Mouse (Mus musculus) adrenal gland, adult 2 months (tissue): ENCODE data around the gene Atp2b2. TPM values are rescaled to one million over a fixed set of nuclear protein-coding genes. Genes with fewer than 3 reads are reported as not detected.

Experiments used
- DNase-seq: peaks from one replicate; pipeline ENCODE4 v3.0.0; 2021
- polyA plus RNA-seq: library from polyadenylated mRNA; depleted of rRNA; stranded (reverse); fragments of >200 nt; gene quantifications from 2 replicates; pipeline ENCODE4 v1.2.3, GENCODE M21; 2012
- total RNA-seq, 2 experiments: library from RNA; stranded (reverse); gene quantifications; 2 replicates each; pipeline ENCODE4 v1.2.3; 2021

The Atp2b2 gene
- total and polyA plus RNA-seq, 3 experiments: 1.5 to 8.5 (median 3.9) TPM

DNA sequence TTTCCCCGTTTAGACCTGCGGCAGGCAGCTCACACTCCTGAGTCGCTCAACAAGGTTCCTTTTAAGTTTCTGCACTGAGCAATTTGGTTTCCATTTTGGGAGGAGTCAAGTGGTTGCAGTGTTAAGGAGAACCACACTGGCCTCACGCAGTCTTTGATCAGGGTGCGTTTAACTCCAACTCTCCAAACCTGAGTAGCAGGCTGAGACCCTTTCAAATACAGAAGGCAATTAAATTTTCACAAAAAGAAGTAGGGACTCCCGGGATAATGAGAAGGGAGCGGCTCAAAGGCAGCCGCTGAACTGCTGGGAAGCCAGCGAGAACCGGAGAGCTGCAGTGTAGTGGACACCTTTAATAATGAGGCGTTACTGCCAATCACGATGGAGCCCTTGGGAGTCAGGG is 100.1 kb downstream of the Atp2b2 start:
- no peak for DNase-seq

DNA sequence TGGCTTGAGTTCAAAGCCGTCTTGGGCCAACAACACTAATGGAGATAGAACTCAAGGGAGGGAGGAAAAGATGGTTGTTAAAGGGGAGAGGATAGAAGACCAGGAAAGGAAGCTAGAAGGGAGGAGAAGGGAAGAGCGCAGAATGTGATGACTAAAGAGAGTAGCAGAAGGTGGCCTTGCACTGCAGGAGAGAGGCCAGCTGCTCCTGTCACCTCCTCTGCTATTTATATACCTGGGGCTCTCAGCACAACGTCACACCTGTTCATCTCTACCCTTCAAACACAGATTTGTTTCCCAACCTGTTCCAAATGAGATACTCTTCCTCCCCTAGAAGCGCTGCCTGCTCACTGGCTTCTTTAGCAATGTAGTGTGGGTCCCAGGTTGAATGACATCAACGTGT is 101.1 kb downstream of the Atp2b2 start:
- no peak for DNase-seq

DNA sequence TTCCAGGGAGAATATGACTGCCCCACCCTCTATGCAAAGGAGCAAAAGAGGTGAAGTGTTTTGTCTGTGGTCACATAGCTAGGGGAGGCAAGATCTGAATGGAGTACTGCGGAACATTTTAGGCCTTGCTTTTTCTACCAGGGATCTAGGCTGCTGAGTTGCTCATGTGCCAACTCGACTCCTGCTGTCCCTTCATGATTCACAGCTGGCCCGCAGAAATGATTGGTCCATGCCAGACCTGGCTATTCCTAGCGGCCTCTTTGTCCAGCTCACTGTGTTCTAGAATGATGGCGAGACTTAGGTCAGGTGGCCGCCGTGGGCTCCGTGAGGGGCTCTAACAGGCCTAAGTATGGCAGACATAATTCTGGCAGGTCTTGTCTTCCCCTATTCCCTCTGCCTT is 103.0 kb downstream of the Atp2b2 start:
- DNase-seq: no peak

DNA sequence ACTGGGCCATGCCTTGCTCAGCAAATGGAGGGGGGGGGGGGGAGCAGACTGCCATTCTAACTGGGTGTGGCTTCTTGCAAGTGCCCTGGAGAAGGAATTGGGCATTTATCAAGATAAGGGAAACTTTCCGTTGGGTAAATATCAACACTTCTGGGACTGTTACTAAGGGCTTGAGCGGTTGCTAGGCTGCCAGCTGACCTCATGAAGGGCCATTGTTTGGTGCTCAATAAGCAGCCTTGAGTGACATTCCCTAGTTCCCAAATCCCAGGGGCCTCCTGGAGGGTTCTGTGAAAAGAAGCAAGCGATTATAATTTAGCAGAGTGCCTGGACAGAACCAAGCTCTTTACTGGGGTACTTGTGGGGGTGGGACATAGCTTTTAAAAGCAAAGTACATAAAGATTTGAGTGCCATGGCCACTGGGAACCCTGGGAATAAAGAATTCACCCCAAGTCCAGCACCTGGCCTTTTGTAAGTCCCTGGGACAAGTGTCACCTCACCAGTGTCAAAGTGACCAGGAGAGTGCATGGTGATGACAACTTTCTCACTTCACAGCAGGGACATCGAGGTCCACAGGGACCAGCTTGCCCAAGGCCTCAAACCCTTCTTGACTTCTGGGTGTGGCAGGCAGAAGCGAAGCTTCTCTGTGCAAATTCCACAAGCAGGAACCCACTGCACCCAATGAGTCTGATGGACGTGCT is 105.5 kb downstream of the Atp2b2 start:
- no peak for DNase-seq

DNA sequence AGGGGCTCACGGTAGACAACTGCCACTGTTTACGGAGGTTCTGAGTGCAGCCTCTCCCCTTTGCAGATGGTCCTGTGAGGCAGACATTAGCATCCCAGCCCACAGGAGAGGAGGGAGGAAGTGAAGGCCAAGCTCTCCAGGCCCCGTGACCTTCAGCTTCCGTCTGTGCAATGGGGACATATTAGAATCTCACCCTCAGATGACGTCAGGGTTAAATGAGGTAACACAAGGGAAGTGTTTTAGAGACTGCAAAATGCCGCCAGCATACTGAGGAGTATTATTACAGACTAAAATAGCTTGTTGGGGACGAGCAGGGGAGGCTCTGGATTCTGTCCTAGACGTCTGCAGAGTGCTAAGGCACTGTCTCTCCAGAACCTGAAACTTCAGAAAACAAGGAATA is 106.3 kb downstream of the Atp2b2 start:
- no peak for DNase-seq

DNA sequence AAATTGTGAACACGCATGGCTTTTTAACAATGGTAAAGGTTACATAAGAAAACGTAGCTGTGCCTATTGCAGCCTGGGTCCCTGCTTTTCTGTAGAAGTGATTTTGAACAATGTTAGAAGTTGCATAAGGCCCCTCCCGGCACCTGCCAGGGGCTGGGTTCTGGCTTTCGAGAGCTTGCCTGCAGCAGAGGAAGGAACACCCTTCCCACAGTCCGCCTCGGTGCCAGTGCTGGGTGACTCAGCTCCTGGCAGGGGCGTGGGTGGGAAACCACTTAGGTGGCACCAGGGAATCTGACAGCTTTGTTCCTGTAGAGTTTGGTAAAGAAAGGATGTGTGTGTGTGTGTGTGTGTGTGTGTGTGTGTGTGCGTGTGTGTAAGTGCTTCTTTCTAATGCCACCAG is 107.7 kb downstream of the Atp2b2 start:
- DNase-seq: peak; percentile 18

DNA sequence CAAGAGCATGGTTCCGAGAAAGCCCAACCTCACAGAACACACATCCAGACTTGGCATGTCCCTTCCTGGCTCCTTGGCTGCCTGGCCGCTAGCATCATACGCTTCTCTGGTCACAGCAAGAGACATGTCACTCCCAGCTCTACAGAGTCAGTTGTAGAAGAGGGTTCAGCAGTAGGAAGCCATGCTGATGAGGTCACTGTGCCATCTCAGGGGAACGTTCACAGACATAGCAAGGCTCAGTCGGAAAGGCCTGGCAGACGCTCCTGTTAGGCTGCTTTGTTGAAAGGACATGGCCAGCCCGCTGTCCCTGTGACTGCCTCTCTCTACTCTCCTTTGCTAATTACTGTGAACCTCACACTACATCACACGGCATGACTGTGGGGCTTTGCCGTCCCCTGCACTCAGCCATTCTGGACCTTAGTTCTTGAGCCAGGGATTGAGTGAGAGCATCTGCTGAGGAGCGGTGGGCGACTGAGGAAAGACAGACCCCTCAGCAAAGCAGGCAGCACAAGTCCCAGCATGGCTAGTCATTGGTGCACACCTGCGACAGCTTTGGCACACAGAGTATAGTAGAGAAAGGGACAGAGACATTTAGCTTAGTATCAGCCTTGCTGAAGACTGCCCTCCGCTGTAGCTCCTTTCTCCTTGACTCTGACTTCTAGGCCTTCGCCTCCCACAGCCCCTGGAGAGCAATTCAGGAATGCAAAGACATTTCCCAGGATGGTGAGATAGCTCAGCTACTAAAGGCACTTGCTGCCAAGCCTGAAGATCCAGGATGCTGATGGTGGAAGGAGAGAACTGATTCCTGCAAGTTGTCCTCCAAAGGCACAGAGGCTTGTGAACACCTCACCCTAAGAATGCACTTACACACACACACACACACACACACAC is 108.9 kb downstream of the Atp2b2 start:
- DNase-seq: no peak

DNA sequence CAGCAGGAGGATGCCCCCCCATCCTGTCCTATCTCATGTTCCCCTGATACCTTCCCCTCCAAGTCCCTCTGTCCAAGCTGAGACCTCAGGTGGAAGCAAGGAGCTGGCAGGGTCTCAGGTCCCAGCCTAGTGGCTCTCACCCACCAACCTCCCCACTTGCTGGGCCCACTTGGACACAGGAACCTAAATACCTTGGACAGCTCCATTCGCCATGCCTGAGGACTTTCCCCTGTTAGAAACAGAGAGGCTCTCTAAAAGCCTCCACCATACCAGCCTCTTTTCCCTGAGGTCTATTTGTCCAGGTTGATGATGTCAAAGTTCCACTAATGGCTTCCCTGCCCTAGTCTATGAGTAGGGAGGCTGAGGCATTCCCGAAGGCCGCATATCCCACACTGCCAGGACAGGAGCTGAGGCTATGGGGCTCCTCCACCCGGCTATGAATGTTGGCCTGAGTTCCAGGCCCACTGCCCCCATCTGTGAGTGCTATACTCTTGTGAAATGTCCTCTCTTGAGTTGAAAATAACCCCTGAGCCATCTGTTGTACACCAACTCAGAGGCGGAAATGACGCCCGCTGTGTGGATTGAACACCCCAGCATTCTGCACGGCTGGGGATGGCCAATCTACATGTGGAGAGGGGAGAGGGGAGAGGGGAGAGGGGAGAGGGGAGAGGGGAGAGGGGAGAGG is 113.1 kb downstream of the Atp2b2 start:
- no peak for DNase-seq

DNA sequence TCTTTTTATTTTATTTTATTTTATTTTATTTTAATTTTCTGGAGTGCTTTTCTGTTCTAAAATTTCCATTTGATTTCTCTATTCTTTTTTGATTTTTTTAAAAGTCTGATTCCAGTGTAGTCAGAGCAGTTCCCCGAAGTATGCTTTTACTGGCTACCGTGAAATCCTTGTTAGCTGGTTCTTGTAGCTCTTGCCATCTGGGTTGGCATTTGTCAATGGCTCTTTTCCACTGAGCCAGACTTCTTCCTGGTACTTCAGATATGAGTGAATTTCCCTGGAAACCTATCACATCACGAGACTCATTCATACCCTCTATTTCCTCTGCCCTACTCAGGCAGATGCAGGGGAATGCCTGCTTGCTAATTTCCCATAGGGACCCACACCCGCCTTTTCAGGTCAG is 119.2 kb downstream of the Atp2b2 start:
- DNase-seq: no peak

DNA sequence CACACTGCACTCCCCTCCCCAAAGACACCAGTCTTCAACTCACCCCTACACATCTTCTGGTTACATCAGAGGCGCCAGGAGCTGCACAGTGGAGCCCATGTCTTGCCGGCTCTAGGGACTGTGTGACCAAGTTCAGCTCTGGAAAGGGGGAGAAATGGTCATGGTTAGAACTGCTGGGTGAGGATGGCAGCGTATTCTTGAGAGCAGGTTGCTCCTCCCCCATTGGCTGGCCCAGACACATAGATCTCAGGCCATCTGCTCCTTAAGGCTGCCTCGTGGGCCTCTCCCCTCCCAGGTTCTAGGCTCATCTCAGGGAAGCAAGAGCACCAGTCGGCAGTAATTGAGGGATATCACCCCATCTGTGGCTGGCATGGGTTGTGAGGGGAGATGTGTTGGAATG is 121.9 kb downstream of the Atp2b2 start:
- DNase-seq: no peak

DNA sequence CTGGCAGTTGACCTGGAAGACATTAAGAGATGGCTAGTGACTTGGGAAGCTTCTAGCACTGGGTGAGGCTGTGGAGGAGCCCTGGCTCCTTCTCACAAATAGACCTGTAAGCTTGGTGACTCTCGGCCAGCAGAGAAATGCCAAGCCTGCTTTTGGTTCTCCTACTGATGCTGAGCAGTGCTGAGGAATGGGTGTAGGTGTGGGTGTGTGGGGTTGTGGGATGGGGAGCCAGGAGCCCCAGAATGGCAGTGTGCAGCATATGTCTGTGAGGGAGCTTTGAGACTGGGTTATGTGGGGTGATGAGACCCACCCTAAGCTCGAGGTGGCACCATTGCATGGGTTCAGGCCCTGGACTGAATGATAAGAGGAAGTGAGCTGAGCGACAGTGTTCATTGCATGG is 129.7 kb downstream of the Atp2b2 start:
- no peak for DNase-seq

DNA sequence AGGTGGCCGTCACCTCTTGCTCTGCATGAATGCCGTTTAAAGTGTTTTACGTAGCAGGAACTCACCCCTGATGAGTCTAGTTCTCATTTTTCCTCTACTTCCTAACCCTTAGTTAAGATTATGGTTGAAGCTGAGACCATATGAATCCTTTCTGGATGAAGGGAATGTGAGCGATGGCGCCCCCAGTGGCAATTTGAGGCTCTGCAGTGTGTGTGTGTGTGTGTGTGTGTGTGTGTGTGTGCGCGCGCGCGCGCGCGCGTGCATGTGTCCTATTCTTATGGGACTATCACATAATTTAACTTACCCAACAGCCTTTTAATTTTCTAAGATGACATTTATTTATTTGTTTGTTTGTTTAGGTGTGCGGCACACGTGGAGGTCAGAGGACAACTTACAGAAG is 131.3 kb downstream of the Atp2b2 start:
- no peak for DNase-seq

DNA sequence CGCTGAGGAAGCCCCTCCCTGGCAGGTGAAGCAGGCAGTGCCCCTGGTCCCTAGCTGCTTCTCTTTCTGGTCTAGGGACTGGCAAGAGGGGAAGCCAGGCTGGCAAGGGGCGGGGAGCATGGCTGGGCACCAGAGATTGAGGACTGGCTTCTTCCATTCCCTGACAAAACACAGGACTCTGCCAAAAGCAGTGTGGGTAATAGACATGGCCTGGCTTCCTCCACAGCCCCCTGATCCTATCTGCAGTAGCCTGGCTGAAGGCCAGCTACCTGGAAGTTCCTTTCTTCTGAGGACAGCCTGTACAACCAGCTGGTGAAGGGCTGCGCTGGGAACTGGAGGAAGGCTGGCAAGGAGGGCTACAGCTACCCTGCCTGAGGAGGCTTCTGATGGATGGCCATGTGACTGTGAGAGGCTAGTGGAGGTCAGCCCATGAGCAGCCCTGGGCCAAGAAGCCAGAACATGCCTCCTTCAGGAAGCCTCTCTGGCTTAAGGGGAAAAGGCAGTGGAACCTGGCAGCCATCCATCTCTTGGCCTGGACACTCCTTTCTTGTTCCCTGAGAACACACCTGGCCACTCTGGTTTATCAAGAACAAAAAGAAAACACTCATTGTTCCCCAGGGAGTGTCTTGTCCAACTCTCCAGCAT is 131.9 kb downstream of the Atp2b2 start:
- DNase-seq: no peak

DNA sequence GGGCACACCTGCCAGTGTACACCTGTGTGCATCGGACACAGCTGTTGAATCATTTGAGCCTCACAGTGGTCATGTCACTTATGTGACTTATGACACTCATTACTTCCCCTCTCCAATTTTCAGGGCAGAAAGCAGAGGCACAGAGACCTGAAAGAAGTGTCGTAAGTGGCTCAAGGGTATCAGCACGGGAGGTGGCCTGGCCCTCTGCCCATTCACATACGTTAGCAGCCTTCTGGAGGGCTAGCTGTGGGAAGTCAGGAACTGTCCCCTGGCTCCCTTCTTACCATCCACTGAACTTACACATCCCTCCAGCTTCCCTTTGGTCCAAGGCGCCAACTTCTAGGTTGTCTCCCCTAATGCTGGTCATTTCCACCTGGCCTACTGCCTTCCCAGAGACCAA is 132.6 kb downstream of the Atp2b2 start:
- no peak for DNase-seq

DNA sequence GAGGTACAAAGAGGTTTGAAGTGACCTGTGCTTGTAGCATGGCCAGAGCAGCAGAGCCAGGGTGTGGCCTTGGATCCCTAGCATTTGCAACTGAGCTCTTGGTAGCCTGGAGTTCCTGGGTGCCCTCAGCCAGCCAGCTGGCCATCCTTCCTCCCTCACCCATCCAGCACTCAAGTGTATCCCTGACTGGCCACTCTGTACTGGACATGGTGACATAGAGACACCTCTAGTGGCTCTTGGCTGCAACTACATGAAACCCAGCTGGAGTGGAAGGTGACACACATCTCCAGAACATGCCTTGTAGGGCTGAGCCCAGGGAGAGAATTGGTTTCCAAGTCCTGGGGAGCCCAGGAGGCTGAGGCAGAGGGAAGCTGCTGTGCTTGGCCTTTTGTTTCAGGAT is 134.3 kb downstream of the Atp2b2 start:
- no peak for DNase-seq

DNA sequence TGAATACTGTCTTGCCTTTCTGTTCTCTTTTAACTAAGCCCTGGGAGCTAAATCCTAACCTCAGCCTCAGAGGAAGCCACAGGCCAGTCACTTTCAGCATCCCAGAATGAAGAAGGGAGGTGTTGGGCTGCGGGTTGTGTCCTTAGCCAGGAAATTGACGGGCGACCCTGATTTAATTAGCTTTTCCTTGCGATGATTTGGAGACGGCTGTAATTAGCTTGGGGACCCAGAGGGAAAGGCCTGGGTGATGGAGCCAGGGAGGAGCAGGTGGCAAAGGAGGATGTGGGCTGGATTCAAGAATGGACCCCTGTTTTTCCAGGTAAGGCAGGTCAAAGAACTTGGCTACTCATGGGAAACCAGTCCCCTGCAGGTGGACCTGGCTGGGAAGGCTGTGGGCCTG is 138.0 kb downstream of the Atp2b2 start:
- DNase-seq: no peak

DNA sequence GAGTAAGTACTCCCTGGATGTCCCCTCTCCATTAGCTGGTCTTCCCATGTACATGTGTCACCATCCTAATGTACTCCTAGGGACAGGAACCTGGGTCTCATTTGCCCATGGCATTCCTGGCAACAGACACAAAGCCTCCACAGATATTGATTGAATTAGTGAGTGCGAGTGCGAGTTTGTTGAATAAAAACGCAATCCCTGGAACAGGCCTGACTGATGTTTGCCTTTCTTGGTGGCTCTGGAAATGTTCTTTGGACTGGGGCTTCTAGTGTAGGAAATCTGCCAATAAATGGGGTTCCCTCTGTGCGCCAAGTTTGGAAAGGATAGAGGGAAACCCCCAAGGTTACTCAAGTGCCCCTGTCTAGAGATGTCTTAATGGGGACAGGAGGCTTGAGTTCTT is 146.4 kb downstream of the Atp2b2 start:
- DNase-seq: no peak

DNA sequence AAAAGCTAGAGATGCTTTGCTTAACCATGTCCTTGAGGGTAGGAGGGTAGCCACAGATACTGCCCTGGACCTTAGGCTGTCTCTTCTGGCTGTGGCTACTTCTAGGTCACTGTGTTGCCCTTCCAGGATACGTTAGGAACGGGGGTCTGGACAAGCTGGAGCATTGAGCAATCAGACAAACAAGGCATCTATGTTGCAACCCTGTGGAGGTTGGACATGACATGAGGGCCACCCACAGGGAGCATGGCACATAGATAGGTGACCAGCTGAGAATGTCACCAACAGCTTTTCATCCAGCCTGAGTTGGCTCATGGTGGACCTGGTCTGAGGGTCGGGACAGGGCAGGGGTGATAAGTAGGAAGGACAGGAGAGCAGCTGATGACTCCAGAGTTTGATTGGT is 148.4 kb downstream of the Atp2b2 start:
- DNase-seq: peak; percentile 9

DNA sequence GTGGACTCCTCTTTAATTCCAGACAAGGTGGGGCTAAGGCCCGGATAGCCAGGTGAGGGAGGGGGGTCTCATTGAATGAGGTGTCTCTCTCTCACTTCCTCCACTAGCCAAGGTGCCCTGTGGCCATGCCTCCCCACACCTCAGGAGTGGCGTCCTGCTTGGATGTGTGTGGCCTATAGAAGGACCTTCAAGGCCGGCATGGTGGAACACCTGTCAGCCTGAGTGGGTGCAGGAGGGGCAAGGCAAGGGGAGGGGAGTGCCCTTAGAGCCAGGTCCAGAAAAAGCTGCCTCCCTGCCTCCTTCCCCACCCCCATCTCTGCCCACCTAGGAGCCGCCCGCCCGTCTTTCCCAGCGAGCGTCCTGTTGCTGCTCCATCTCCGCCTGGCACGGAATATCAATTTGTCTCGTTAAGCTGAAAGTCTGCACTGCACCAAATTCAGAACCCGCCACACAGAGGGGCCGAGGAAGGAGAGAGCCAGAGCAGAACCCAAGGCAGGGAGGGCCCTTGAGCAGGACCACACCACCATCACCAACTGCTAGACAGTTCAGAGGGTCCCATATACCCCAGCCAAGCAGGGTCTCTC is 150.2 kb downstream of the Atp2b2 start:
- DNase-seq: no peak

DNA sequence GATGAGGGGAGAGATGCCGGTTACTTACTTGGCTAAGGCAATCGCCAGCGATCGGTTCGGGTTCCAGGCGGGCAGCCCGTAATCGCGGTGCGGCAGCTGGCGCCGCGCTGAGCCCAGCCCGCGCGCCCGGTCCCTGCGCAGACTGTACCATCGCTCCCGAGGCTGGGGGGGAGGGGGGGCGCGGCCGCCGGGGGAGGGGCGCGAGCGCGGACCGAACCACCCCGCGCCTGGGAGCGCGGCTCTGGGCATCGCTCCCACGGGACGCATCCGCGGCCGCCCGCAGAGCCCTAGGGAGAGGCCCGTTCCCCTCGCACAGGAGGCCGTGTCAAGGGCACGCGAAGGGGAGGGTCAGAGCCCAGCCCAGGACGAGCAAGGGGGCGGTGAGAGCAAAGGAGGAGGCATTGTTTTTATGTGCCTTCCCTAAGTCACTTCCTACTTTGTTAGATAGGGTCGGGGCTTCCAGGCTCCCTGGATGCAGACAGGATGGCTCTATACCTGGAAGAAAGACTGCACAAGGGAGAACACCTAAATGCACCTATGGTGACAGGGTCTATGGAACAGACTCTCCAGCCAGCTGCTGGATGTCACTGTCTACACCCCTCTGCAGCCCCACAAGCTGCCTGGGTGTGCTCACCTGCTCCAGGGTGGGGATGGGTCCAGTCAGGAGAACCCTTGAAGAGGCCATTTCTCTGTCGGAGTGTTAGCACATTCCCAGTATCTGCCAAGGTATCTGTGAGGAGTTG is 151.0 kb downstream of the Atp2b2 start:
- peak; percentile 9 for DNase-seq

DNA sequence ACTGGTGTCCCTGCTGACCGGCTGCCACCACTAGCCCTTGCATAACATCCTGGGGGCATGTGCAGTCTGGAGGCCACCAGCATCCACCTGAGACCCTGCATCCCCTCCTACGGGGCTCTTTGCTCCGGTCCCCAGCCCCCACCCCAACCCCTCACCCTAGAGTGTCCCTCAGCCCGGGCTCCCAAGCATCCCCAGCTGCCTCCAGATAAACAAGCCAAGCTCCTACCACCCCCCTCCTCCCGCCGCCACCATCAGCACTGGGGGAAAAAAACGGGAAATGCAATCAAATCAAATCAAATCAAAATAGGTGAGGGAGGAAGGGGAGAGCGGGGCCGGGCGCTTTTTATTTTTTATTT is 151.6 kb downstream of the Atp2b2 start:
- no peak for DNase-seq
